Mouse (Mus musculus): ENCODE data around the gene Efs. TPM values are rescaled to one million over a fixed set of nuclear protein-coding genes. Genes with fewer than 3 reads are reported as not detected.

The Efs gene
- polyA plus RNA-seq, 1 experiment from 2014 or later = 16.3 TPM

GRCm38 (mm10) chr14:54945975-54946704 lies 20.2 kb upstream of the Efs start:
- Histone ChIP-seq H3K9ac (no peak overlapping the region), H3K27me3 (no peaks in the 10 kb centered on the region), H3K27ac (replicated peaks) (no peak overlapping the region), H3K9me3 (no peaks in the 10 kb centered on the region), H3K4me3 (no peak overlapping the region), H3K36me3 (no peaks in the 10 kb centered on the region), H3K4me2 (no peak overlapping the region), H3K4me1 (replicated peaks) (no peaks in the 10 kb centered on the region)
- WGBS = 85% methylated on average over 19 of the region's 19 CpGs
- ATAC-seq (ENCODE audit: low FRiP score, low read depth) = no peak

- WGBS = 77% methylated on average over 2 of the region's 2 CpGs
- no peak overlapping the region for H3K4me3 ChIP-seq
- H3K9me3 ChIP-seq = no peaks in the 10 kb centered on the region
- H3K9ac ChIP-seq = no peak overlapping the region
- H3K4me1 ChIP-seq (replicated peaks) = no peaks in the 10 kb centered on the region
- no peak overlapping the region for H3K4me2 ChIP-seq
- no peaks in the 10 kb centered on the region for H3K27me3 ChIP-seq
- H3K27ac ChIP-seq (replicated peaks) = no peak overlapping the region
- ATAC-seq (ENCODE audit: low FRiP score, low read depth) = no peak
- no peaks in the 10 kb centered on the region for H3K36me3 ChIP-seq
These were observed 19.0 kb upstream of the Efs start for GRCm38 (mm10) chr14:54944939-54945338.

- ATAC-seq (ENCODE audit: low FRiP score, low read depth) = no peak
- H3K36me3 ChIP-seq = no peaks in the 10 kb centered on the region
- no peak overlapping the region for H3K9ac ChIP-seq
- WGBS = 92% methylated on average over 7 of the region's 7 CpGs
- H3K4me2 ChIP-seq = no peak overlapping the region
- H3K27me3 ChIP-seq = no peaks in the 10 kb centered on the region
- H3K4me3 ChIP-seq = no peak overlapping the region
- H3K4me1 ChIP-seq (replicated peaks) = no peaks in the 10 kb centered on the region
- H3K9me3 ChIP-seq = no peaks in the 10 kb centered on the region
- H3K27ac ChIP-seq (replicated peaks) = no peak overlapping the region
These were observed 18.0 kb upstream of the Efs start for GRCm38 (mm10) chr14:54943971-54944370.

- H3K4me1 ChIP-seq (replicated peaks) = 0 out of 2 replicates have a peak, but pooled peaks cover 2% of the 10 kb centered on the region
- no peaks in the 10 kb centered on the region for H3K36me3 ChIP-seq
- 92% methylated on average over 8 of the region's 8 CpGs for WGBS
- H3K27ac ChIP-seq (replicated peaks) = no peak overlapping the region
- ATAC-seq (ENCODE audit: low FRiP score, low read depth) = no peak
- no peaks in the 10 kb centered on the region for H3K9me3 ChIP-seq
- H3K4me2 ChIP-seq = no peak overlapping the region
- H3K27me3 ChIP-seq = no peaks in the 10 kb centered on the region
- H3K9ac ChIP-seq = no peak overlapping the region
- H3K4me3 ChIP-seq = no peak overlapping the region
These were observed 16.6 kb upstream of the Efs start for GRCm38 (mm10) chr14:54942479-54942878.

- ATAC-seq (ENCODE audit: low FRiP score, low read depth) = no peak
- H3K4me1 ChIP-seq (replicated peaks) = peaks cover 8% of the 10 kb centered on the region
- 61% methylated on average over 13 of the region's 13 CpGs for WGBS
- no peaks in the 10 kb centered on the region for H3K27me3 ChIP-seq
- H3K4me3 ChIP-seq = no peak overlapping the region
- no peak overlapping the region for H3K27ac ChIP-seq (replicated peaks)
- no peaks in the 10 kb centered on the region for H3K9me3 ChIP-seq
- H3K4me2 ChIP-seq = no peak overlapping the region
- H3K36me3 ChIP-seq = no peaks in the 10 kb centered on the region
- H3K9ac ChIP-seq = no peak overlapping the region
These were observed 15.4 kb upstream of the Efs start for GRCm38 (mm10) chr14:54941024-54941978.

GRCm38 (mm10) chr14:54940176-54940530 lies 14.2 kb upstream of the Efs start:
- WGBS = 88% methylated on average over 3 of the region's 3 CpGs
- Histone ChIP-seq H3K9ac (no peak overlapping the region), H3K27me3 (no peaks in the 10 kb centered on the region), H3K4me3 (no peak overlapping the region), H3K4me1 (replicated peaks) (peaks cover 20% of the 10 kb centered on the region), H3K27ac (replicated peaks) (no peak overlapping the region), H3K9me3 (no peaks in the 10 kb centered on the region), H3K4me2 (no peak overlapping the region), H3K36me3 (no peaks in the 10 kb centered on the region)
- no peak for ATAC-seq (ENCODE audit: low FRiP score, low read depth)

GRCm38 (mm10) chr14:54939434-54940175 lies 13.7 kb upstream of the Efs start:
- H3K36me3 ChIP-seq = no peaks in the 10 kb centered on the region
- WGBS = 54% methylated on average over 12 of the region's 12 CpGs
- H3K4me2 ChIP-seq = no peak overlapping the region
- H3K9me3 ChIP-seq = no peaks in the 10 kb centered on the region
- no peak overlapping the region for H3K9ac ChIP-seq
- H3K4me3 ChIP-seq = no peak overlapping the region
- no peak overlapping the region for H3K27ac ChIP-seq (replicated peaks)
- peaks cover 22% of the 10 kb centered on the region for H3K4me1 ChIP-seq (replicated peaks)
- no peak for ATAC-seq (ENCODE audit: low FRiP score, low read depth)
- no peaks in the 10 kb centered on the region for H3K27me3 ChIP-seq

GRCm38 (mm10) chr14:54938431-54939219 lies 12.7 kb upstream of the Efs start:
- Histone ChIP-seq H3K9ac (no peak overlapping the region), H3K4me2 (no peak overlapping the region)

GRCm38 (mm10) chr14:54937361-54938182 lies 11.6 kb upstream of the Efs start:
- Histone ChIP-seq H3K9ac (no peak overlapping the region), H3K27me3 (no peaks in the 10 kb centered on the region), H3K4me3 (no peak overlapping the region), H3K27ac (replicated peaks) (no peak overlapping the region), H3K36me3 (no peaks in the 10 kb centered on the region), H3K4me1 (replicated peaks) (peaks cover 28% of the 10 kb centered on the region), H3K9me3 (no peaks in the 10 kb centered on the region), H3K4me2 (peak overlapping the region; percentile 6; the same call in 1 of the 2 replicates)
- WGBS = 91% methylated on average over 16 of the region's 16 CpGs
- ATAC-seq (ENCODE audit: low FRiP score, low read depth) = no peak

More at GRCm38 (mm10) chr14:54938431-54939219, 12.7 kb upstream of the Efs start:
- Histone ChIP-seq H3K4me1 (replicated peaks) (peaks cover 22% of the 10 kb centered on the region), H3K27ac (replicated peaks) (no peak overlapping the region), H3K36me3 (no peaks in the 10 kb centered on the region), H3K27me3 (no peaks in the 10 kb centered on the region), H3K4me3 (no peak overlapping the region), H3K9me3 (no peaks in the 10 kb centered on the region)
- 78% methylated on average over 15 of the region's 15 CpGs for WGBS
- ATAC-seq (ENCODE audit: low FRiP score, low read depth) = no peak

GRCm38 (mm10) chr14:54936831-54937160 lies 10.9 kb upstream of the Efs start:
- Histone ChIP-seq H3K4me2 (peak overlapping the region; percentile 37), H3K9me3 (no peaks in the 10 kb centered on the region), H3K9ac (0 out of 2 replicates have a peak overlapping the region, but pooled peaks have one; percentile 10), H3K27me3 (no peaks in the 10 kb centered on the region), H3K4me1 (replicated peaks) (peaks cover 28% of the 10 kb centered on the region), H3K4me3 (no peak overlapping the region), H3K27ac (replicated peaks) (peak overlapping the region; percentile 73), H3K36me3 (no peaks in the 10 kb centered on the region)
- WGBS = 53% methylated on average over 6 of the region's 6 CpGs
- ATAC-seq (ENCODE audit: low FRiP score, low read depth) = no peak
